Mouse (Mus musculus) frontal cortex, postnatal 14 days (tissue): ENCODE measurements at regions not wholly inside any gene's neighbourhood (a gene's known extent, or its start where the extent isn't known, plus 50 kb on each side); places are given as distances from the start of the nearest gene placed in this dataset.
A peak's percentile ranks its signal among the peaks of the same experiment; 100 is the strongest.

Experiments used
- DNase-seq, 2 experiments: peaks; one replicate each; pipeline ENCODE4 v3.0.0; 2022; ENCODE audit warnings: low spot score in 2 of 2

DNA sequence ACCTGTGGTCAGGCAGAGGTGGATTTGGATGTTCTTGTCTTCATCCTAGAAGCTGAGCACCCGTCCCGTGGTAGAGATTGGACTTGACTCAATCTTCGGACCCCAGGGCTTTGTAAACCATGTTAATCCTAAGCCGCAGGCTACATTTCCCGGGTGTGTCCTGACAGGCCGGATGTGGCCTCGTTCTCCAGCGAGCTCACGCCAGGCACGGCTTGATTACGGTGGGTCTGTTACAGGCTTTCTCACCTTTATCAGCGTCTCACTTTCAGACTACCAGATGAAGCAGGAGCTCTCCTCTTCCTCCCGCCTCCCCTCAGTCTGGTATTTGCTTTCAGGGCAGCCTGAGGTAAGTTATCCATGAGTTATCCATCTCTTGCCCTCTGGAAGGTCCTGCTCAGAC is 156.4 kb upstream of the Six2 start:
- DNase-seq, result no peak

DNA sequence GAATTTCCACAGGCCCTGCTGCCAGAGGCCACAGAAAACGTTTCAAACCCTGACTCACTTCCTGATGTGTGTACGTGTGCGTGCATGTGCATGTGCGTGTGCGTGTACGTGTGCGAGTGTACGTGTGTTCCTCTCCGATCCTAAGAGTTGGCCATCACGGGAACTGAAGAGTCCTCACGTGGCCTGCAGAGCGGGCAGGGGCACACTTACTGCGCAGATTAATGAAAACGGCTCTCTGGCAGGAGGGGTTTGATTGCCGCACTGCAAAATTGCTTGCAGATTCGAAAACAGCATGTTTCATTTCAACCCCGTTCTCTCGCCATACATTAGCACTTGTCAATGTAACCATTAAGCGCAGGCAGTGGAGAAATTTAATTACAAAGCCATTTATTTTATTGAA is 135.0 kb upstream of the Six2 start:
- DNase-seq, result no peak

DNA sequence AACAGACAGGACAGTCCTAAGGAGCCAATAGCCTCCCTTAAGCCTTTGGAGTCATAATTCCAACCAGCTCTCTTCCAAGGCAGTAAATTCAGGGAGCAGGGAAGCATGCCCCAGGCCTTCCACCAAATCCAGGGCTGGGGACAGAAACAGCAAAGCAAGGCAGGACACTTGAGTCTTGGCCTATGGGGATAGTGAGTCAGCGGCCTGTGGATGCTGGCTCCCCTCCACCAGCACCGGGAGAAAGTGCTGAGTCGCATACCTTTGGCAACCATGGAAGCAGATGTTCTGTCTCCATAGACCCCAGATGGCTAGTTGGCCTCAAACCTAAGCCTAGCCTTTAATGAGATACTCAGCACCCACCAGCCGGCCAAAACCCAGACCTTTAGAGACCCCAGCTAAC is 133.8 kb upstream of the Six2 start:
- no peak for DNase-seq

DNA sequence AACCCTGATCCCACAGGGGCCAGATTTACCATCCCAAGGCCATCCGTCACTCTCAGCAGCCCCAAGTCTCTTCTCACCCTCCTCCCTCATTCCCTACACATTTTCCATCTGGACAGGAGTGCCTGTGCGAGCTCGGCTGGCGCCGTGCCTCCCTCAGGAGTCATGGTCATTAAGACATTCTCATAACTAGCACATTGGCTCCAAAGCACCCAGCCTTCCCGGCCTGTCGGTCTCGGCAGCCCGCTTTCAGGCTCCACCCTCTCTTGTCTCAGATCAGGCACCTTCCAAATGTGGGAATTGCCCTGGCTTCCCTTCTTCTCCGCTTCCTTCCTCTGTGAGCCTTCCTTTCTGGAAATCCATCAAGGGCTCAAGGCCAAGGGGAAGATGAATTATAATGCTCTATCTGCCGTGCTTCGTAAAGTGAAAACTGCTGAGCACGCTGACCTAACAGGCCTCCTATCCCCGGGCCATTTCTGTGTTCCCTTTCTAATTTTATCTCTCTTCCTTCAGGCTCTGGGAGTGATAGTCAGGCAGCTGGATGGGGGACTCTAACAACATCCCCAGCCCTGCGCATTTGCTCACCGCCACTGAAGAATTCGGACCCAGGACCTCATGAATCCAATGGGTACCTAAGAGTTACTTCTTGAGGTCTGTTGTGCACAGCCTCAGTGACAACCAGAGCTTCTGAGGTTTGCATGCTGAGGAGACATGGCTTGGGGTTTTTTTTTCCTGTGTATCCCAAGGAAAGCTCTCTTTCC is 130.2 kb upstream of the Six2 start:
- no peak for DNase-seq

DNA sequence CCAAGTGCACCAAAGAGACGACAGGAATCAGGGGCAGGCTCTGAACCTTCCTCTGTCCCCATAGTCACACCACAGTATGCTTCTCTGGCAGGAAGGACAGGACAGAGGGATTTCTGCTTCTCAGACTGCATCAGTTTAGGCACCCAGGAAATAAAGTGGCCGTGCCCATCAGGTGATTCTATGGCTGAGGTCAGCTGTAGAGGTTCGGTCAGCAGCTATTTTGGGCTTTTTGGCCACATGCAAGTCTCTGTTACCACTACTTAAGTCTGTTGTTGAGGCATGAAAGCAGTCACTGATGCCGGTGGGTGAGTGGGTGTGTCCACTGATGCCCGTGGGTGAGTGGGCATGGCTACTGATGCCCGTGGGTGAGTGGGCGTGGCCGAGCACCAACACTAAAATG is 128.4 kb upstream of the Six2 start:
- no peak for DNase-seq

DNA sequence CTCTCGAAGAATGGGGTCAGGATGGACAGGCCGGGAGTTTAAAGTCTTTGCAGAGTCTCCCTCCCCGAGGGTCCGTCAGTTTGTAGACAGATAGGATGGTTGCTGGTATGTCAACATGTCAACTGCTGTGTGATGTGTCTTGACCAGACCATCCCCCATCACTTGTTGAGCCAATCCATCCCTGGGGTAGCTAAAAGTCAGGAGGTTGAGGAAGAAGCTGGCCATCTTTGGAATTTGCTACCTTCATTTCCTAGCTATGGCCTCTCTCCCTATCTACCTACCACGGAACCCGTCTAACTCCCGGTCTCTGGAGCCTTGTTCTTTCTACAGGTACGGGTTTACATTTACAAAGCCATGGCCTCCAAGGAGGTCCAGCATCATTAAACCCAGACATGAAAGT is 128.0 kb upstream of the Six2 start:
- DNase-seq, result no peak

DNA sequence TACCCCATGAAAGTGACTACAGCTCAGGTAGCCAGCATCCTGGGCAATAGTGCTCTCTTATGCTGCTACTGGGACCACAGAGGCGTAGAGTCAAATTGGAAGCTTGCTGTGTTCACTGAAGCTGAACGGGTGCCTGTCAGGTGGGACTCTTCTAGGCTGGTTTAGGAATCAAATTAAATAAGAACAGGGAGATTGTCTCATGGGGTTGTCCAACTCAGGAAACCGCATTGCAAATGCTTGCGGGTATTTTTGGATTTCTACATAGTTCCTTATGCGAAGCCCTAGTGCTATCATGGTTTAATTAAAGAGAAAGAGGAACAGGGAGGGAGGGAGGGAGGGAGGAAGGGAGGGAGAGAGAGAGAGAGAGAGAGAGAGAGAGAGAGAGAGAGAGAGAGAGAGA is 120.5 kb upstream of the Six2 start:
- no peak for DNase-seq

DNA sequence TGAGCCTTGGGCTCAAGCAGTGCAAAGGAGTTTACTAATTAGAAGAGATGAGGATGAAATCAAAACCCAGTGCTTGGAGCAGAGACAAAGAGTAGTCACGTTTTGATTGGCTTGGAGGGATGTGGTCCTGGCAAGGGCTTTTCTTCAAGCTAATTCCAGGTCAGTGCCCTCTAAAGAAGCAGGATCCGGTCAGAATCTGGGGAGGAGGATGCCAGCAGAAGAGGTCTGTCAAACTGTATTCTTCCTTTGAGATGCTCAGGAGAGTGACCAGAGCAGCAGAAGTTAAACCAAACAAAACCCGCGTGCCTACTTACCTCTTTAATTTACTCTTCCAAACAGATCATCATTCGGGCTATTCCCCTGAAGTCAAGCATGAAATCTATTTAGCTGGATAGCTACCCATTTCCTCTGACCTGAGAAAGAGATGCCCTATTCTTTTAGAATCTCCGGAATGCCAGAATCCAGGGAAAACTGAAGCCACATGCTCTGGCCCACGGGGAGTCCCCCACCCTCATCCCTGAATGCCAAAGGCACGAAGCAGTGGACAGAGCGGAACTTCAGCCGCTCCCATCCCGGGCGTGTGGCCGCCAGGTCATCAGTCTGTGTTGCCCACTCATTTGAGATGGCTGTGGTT is 117.8 kb upstream of the Six2 start:
- DNase-seq, result no peak

DNA sequence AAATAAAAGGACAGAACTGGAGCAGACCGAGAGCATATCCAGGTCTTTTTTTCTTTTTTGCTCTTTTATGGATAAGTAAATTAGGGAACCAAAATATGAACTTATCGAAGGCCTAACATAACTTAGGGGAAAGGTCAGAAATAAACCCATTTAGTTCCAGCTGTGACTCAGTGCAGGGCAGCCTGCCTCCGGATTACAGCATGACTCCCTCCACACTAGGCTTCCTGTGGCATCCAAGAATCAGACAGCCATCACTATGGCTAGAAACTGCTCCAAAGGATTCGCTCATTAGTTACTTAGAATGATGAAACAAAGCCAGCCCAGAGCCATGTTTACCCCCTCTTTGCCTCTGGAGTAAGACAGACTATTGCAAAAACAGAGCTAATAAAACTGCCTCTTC is 116.6 kb upstream of the Six2 start:
- DNase-seq, result no peak

DNA sequence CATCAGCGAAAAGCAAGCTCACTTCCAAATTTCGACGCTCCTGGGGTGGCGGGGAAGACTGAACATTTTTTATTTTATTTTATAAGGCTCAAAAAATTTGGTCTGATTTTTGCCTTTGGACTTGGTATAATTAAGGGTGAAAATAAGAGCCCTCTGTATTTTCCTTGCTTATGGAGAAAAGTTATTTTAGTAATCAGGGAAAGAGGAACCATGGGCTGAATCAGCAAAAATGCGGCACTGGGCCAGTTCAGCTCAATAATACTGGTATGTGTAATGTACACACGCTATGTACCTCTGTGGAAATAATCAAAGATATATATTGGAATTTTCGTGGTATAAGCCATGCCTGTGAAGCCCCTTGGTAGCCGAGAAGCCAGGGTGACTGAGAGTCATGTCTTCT is 113.7 kb upstream of the Six2 start:
- no peak for DNase-seq

DNA sequence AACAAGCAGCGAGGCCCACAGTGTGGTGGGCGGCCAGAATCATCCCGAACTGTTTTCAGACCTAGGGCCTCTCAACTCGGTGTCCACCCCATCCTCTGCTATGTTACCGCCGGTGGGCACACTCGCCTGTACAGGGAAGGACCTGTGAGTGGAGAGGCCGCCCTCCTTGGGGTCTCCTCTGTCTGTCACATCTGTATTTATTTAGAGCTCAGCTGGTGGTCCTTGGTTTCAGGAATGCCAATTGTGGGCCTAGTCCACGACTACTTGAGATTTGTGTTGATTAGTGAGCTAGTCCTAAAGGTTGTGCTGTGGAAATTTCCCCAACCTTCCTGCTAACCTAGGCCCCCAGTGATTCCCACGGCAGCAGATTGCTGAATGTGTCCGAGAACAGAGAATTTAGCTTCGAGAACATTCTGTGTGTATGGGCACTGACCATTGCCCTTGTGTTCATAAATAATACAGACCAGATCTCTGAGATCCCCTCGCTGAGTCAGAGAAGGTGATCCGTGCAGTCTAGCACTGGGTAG is 113.1 kb upstream of the Six2 start:
- no peak for DNase-seq

DNA sequence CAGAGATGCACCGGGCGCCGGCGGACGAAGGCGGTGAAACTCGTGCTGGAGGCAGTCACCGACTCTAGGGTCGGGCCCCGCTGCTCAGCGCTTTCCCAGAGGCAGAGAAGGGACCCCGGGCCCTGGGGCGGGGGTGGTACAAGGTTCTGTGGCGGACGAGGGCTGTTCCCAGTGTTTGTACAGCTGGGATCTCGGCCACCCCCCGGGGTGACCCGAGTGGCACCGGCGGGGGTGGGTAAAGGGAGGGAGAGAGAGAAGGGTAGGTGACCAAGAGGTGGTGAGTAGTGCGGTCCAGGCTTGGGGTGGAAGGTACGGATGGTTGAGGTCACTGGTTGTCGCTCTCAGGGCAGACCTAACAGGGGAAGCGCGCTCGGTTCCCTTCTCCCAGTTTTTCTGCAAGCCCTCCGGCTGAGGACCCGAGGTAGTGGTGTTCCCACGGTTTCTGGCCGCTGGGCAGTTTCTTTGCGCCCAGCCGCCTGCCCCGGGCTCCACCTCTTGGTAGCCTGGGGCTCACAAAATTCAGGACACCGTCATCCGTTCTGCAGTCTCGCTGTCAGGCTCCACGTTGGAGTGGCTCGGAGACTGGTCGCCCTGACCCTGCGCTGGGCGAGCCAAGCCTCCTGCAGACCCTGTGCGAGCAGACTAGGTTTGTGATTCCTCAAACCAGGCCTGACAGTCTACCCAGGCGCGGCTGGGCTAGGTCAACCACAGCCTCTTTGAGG is 112.4 kb upstream of the Six2 start:
- no peak for DNase-seq

DNA sequence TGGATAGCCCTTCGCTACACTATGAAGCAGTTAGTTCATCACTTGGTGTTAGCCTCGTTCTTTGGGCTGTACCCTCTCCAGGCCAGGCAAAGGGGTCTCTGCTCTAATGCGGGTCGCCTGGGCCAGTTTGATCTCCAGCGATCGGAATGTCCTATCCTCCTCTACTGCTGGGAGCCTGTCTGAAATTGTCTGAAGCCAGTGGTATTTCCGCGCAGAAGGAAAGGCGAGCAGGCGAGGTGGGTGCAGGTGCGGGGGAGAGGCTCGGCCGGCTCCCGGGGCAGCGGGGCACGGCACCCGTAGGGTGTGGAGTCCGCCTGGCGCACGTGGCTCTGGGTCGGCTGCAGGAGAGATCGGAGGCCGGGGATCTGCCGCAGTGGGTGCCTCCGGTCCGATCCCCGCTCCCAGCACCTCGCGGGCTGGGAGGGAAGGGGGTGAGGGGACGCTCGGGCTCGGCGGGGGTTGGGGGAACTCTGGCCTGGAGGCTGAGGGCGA is 111.8 kb upstream of the Six2 start:
- no peak for DNase-seq

DNA sequence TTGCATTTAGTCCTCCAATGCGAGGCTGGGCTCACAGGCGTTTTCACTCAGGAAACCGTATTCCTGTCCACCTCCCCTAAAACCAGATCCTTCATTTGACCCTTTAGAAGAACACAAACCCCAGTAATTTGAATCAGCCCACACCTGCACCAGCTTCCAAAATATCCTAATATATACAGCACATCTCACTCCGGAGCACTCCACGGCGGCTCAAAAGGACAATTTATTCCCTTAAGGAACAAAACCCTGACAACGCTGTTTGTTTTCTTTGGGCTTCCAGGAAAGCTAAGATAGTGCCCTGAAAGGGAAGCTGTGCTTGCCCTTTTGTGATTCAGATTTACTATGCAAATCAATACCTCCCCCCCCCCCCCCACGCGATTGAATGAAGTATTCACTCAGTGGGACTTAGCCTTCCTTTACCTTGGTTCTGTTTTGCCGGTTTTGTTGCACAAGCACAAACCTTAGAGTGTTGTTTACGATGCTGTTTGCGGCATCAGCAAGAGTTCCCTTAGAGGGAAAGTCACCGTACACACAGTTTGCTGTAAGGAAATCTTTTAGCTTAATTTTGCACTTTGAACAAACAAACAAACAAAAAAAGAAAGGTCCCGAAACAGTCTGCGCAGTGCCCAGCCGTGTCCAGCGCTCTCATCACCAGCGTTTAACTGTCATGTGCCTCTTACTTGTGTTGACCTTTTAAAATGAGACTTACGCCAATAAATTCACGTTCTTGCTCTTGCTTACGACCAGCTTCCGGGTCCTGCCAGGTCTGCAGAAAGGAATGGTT is 111.2 kb upstream of the Six2 start:
- no peak for DNase-seq

DNA sequence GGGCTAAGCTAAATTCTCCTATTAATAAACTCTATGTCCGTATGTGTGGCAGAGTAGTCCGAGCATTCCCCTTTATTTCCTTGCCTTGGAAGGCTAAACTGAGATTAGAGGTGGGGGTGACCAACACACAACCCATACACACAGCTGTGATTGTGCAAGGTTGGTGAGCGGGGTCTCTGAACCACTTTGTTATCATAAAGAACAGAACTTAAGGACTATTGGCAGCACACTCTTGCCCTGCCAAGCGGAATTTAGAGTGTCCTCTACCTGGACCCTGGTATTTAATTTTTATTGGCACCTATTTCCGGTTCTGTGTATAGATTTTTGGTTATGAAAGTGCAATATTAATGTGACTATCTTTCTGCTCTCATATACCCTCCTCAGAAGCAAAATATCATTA is 109.7 kb upstream of the Six2 start:
- DNase-seq, result no peak

DNA sequence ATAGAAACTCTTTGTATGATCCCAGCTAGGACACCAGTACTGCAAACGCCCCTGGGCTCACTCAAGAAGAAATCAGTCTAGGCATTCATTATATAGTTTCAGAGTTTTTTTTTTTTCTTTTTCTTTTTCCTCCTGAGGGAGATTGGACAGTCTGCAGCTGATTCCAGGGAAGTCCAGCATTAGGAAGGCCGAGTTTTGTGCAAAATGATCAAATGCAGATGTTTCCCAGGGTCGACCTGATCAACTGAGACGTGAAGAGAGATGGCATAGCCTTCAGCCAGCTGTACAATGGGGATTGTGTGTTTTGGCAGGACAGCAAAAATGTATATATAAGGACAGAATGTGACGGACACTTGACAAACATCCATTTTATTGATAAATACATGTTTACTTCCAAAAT is 107.7 kb upstream of the Six2 start:
- DNase-seq, result no peak

DNA sequence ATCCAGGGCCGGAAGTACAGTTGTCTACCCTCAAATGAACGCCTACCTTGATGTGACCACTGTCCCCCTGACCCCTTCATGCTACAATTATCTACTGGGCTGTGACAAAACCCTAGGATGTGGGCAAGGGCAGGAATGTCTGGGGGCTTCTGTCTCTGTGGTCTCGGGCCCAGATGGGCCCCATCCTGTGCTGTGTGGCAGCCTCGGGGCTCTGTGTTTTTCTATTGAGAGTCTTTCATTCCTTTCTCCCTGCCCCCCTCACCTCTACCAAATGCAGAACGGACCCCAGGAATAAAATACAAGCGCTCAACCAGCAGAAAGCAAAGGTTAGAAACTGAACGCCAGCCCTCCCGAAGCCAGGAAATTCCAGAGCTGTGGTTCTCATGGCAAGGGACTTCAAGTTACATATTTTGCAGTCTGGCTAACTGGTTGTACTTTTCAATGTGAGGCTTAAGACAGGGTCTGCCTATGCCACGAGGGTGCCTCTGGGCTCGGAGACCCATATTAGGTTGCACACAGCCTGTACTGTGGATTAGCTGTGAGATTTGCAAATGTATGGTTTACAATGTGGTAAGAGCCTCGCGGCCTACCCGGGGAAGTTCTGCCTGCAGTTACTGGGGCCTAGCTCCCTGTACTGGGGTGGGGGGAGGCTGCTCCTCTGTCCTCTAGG is 97.7 kb upstream of the Six2 start:
- DNase-seq, result no peak

DNA sequence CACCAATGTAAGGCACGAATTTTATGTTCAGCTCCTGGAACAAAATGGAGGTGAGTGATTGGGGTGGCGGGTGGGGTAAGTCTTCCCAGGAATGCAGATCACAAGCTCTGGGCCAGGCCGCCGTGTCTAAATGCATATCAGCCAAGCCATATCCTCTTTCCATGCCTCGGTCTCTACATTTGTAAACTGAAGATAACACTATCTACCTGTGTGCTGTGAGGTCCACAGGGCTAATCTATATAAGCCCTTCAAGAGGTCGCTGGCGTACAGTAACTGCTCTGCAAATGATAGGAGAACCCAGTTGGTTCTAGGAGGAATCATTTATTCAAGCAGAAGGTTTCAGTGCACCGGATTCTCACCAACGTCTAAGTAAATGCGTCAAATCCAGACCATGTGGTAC is 92.4 kb upstream of the Six2 start:
- DNase-seq, result no peak

DNA sequence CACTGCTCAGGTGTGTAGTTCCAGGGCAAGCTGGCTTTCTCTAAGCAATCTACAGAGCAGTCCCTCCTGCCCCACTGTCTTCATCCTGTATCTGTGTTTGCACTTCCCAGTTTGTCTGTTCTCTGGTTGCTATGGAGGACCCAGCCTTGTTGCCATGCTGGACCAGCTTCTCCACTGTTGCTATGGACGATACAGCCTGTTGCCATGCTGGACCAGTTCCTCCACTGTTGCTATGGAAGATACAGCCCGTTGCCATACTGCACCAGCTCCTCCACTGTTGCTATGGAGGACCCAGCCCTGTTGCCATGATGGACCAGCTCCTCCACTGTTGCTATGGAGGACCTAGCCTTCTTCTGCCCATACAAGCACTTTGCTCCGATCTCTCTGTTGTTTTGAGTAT is 88.8 kb upstream of the Six2 start:
- peak; percentile 21 to 58 for DNase-seq

DNA sequence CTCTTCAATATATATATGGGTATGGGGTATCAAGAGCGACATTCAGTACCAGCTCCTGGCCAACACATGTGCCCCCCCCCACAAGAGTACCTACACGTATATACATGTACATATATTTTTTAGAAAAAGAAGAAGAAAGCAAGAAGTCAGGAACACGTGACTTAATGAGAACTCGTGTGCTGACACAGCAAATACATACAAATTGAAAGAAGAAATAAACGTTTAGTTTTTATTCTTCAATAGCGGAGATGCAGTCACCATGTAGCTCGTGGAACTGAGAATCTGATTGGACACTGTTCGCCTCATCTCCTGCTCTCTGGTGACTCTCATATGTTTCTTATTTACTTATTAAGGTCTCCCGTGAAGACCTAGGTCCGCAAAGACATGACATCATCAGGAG is 80.3 kb upstream of the Six2 start:
- no peak for DNase-seq

DNA sequence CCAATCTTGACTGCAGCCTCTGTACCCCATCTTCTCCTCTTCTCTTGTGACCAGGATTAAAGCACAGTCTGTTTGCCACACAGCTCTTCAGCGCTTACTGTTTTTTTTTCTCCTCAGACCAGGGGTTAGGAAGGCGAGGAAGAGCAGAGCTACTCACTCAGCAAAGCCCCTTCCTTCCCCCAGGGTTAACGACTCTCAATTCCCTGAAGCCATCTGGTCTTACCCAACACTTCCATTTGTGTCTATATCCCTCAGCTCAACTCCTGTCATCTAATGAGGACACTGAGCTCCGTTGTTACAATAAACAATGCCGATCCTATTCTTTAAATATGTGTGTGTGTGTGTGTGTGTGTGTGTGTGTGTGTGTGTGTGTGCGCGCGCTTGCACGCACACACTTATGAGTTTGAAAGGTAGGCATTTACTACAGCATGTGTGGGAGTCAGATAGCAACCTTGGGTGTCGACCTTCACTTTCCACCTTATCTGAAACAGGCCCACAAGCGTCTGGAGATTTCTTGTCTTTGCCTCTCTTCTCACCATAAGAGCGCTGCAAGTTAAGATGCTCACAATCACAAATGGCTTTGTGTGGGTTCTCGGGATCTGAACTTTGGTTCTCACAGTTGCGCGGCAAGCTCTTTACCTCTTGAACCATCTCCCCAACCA is 79.3 kb upstream of the Six2 start:
- no peak for DNase-seq
